Mouse (Mus musculus) common myeloid progenitor, adult 5-6 weeks (primary cell): ENCODE measurements around the gene Anapc1. TPM values are rescaled to one million over a fixed set of nuclear protein-coding genes. Genes with fewer than 3 reads are reported as not detected.

Experiments used
- ATAC-seq: replicated peaks from 2 replicates; pipeline ENCODE4 v1.8.0; 2016; ENCODE audit warnings: low read depth, mild to moderate bottlenecking, moderate TSS enrichment, inconsistent platforms; ENCODE audit not compliant: poor library complexity, severe bottlenecking
- total RNA-seq: library from RNA; stranded (forward); fragments of 200-1000, 187-1606 nt; gene quantifications from 2 replicates; pipeline ENCODE4 v1.2.3, GENCODE M21; 2017

Anapc1 gene
- 115 and 131 TPM in 2 replicates for total RNA-seq

DNA sequence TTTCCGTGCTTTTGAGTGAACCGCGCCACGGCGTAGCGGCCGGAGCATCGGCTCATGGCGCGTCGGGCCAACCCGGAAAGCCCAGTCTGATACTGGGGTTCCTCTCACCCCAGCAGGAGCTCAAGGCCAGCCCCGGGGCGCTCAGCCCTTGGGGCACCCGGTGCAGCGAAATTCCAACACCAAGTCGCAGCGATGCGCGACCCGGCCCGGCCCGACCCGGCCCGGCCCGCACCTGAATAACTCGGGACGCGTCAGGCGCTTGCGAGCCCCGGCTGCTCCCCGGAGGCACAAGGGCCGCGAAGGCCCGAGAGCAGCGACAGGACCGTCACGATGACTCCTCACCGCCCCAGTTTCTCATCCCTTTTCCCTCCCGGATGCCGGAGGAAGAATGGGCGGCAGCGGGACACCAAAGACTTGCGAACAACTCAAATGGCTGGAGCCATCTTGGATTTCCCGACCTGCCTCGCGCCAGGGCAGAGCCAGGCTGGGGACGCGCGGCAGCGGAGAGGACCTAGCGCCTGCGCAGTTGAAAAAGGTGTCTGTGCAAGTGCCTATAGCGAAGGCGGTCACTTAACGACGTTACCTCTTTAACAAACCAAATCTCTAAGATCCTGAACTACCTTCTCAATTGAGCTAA lies at the start of gene Anapc1:
Gene Anapc1 (minus strand): TSS at position 471 of the 637 bp plus-strand sequence.
- peak; percentile 99 for ATAC-seq

DNA sequence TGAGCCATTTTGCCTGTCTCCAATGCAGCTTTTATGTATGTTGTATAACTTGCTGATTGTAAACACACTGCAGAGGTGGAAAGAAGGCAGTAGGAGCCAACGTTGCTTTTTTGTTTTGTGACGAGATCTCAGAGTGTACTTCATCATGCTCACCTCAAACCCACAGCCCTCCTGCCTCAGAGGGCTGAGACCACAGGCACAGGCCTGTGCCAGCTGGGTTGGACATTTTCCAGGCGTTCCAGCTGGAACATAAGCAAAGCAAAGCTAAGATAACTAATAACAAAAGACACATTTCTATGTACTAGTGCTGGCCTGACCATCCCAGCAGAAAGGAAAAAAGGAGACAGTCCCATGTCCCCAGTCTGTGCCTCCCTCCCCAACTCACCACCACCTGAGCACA lies 47.9 kb upstream of the Anapc1 start:
- no peak for ATAC-seq

DNA sequence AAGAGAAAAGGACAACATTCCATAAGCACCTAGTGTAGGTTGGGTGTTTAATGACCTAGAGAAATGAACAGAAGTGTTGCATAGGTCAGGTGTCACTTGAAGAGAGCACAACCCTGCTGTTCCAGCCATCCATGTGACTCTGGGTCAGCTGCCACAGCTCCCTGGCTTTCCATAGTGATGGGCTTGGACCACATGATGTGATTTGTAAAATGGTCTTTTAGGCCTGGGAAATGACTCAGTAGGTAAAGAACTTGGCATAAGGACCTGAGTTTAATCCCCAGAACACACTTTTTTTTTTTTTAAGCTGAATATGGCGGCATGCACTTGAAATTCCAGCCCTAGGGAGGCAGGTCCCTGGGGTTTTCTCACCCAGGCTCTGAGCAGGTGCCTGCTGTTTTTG lies 44.8 kb upstream of the Anapc1 start:
- no peak for ATAC-seq

DNA sequence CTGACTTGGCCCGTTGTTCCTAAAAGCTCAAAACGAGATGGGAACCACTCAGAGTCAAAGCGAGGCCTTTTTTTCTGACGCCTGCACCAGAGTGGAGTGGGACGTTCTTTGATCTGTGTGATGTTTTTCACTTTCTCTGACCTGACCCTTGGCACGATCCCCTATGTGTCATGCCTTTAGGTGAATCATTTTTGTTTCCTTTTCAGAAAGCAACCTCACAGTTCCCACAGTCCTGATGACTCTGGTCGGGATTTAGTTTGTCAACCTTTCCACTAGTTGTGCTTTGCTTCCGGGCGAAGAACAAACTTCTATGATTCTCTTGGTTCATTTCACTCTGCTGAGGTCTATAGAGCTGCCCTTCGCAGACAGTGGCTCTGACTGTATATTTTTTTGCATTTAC lies 44.3 kb upstream of the Anapc1 start:
- no peak for ATAC-seq

DNA sequence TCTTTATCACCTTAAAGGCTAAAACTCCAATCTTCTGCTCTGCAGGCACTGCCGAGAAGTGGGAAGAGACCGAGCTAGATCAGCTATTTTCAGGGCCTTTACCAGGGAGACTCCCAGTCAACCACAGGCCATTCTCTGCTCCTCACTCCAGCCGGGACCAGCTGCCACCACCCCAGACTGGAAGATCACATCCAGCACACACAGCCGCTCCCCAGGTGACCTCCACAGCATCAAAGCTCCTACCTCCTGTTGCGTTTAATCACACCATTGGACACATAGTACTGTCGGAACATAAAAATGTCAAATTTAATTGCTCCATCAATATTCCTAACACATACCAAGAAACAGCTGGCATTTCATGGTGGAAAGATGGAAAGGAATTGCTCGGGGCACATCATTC lies 42.0 kb upstream of the Anapc1 start:
- no peak for ATAC-seq

DNA sequence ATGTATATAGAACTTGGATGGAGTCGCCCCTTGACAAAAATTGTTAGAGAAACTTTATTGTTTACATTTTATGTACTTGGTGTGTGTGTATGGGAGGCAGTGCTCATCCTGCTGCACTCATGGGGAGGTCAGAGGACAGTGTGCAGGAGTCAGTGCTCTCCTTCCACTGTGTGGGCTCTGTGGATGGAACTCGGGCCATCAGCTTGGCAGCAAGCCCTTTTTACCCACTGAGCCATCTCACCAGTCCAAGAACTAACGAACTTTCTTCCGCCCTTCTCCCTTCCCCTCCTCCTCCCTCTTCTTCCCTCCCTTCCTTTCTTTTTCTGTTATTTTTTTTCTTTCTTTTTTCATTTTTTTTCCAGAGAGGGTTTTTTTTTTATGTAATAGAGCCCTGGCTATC lies 40.9 kb upstream of the Anapc1 start:
- no peak for ATAC-seq

DNA sequence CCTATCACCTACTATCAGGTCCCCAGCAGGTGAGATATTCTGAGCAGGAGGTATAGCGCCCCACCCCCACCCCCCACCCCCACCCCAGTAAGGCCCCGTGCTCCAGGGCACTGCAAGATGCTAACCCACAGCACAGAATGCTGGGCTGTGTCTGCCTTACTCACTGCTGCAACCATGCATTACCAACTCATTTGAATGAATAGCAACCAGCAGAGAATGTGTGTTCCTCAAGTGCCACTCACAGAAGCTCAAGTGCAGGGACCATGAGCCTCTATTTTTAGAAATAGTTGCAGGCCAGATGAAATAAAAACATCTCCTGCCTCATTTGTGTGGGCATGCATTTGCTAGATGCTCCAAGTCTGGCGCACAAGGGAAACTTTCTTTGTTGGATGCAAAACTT lies 40.4 kb upstream of the Anapc1 start:
- ATAC-seq = no peak

DNA sequence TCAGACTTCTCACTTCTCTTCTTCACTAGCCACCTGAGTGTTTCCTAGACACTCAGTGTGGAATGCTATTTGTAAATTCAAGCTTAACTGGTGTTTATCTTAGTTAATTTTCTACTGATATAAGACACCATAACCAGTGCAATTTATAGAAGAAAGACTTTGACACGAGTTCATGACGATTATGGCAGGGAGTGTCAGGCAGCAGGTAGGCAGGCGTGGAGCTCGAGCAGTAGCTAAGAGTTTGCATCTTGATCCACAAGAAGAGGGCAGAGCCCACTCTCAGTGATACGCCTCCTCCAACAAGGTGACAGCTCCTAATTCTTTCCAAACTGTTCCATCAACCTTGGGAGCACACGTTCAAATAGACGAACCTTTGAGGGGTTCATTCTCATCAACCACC lies 39.4 kb upstream of the Anapc1 start:
- ATAC-seq = no peak

DNA sequence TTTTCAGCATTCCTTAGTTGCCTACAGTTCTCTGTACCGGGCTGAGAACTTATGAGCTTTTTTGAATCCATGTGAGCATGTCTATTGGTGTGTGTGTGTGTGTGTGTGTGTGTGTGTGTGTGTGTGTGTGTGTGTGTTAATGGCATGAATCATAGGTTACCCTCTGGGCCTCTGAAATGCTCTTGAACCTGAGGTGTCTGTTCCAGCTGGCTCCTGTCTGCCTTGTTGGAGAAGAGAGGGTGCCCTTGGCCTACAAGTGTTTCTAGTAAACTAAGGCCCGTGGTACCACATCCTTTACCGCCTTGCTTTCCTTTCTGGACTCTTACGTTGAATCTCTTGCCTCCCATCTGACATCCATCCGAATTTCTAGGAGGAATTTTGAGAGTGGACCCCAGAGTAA lies 38.9 kb upstream of the Anapc1 start:
- no peak for ATAC-seq

DNA sequence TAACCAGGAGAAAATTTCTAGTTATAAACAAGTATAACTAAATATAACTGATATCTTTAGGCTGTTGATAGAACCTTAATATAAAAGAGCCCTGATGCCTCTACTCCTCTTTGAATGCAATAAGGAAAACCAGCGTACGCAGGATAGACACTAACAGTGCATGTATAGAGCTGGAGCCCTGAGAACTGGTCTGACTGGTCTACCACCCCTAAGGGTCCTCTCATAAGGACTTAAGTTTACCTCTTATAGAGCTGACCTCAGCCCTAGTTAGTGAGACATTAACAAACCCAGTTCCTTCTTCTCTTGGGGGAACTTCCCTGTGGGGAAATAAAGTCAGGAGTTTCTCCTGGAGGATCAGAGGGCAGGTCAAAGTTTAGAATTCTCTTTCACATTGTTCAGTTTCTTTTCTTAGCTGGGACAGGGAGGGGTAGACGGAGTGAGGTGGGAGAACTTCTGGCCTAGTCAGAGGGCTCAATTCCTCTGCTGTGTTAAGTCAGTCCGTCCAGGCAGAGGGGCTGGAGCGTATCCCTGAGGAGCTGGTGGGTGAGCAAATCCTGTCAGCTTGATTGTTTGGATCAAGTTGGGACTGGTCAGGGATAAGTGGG lies 35.0 kb upstream of the Anapc1 start:
- ATAC-seq = no peak

DNA sequence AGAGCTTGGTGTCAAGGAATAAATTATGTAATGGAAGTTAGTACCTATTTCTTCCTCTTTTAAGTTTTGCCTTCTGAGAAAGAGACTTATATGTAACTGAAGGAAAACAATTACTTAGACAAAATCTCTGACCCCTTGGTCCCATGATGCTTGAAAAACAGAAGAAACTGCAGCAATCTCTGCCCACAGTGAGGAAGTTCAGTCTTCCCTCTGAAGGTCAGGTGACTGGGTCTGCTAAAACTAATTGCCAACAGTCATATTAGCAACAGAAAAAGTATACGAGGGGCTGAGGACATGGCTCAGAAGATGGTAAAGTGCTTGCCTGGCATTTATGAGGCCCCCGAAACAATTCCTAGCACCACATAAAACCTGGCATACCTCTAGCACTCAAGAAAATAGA lies 32.2 kb upstream of the Anapc1 start:
- no peak for ATAC-seq

DNA sequence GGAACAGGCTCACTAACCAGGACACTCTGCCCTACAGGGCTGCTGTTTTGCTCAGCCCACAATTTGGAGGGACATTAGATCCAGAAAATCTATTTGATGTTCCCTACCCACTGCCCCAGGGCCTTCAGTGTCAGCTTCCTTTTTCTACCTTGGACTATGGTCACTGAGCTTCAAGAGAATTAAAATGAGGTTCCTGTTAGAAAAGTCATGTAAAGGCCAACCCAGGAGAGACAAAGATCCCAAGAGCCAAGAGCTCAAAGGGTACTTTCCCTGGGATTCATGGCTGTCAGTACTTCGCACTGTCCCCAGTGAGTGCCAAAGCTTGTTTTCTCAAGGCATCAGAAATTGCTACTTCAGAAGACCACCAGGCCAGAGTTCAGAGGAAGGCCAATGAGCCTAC lies 28.8 kb upstream of the Anapc1 start:
- ATAC-seq = no peak

DNA sequence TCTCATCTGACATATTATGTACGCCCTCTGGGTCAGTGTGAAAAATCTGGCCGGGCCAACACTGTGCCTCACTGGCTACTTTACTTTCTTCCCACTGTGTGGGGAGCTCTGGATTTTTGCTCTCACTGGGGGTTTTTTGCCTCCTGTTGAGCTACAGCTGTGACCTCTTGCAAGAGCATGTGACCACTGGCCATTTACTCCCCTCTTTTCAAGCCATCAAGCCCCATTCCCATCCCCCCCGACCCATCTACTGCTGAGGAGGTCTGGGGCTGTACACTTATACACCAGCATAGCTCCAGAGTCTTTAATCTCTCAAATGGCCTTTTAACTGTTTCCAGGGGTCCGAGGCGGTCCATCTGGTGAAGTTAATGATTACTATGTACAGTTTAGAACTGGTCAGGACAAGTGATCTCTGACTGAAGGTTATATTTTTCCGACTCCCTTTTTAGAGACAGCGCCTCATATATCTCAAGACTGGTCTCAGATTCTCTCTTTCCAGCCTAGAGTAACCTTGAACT lies 27.6 kb upstream of the Anapc1 start:
- no peak for ATAC-seq

DNA sequence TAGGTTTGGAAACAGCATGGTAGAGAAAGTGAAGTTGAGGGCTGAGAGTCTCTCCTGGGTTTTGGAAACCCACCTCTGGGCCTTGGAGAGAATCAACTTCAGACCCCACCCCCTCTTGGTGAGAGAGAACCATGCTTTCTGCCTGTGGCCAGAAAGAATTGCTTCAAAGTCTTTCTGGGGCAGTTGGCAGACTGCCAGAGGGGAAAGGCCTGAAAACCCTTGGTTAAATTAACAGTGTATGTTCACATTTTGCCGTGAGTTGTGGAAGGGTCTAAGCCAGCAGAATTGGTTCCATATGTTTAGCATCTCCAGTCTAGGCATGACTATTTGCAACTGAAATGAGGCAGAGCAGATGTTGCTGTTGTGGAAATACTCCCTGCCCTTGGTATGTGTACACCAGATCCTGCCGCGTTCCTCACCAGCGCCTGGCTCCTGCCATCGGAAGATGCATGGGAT lies 26.4 kb upstream of the Anapc1 start:
- no peak for ATAC-seq

DNA sequence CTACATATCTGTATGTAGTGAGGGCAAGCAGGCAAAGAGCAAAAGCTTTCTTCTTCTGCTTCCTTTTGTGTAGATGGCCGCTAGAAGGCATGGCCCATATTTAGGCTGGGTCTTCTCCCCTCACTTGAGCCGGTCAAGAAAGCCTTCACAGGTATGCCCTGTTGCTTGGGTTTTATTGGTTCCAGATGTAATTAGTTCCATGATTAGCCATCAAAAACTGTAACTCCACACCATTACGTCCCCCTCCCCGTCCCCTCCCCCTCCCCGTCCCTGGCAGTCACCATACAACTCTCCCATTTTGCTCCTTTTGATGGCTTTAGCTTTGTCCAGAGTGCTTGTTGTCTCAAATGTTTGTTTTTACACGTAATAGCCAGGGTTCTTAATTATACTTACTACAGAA lies 25.7 kb upstream of the Anapc1 start:
- no peak for ATAC-seq

DNA sequence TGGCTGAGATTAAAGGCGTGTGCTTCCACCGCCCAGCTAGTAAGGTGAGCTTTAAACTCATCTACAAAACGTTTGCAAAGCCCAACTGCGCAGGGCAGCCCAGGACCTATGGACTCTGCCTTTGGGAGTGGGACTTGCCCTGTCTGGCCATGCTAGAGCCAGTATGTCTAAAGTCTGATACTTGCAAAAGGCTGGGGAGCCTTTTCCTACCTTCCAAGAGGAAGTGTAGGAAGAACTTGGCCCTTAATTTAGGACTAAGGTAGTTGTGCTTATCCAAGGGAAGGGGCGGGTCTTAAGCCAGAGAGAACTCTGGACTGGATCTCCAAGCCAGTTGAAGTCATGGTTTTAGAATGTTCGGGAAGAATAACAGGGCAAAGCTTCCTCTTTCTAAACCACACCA lies 23.4 kb upstream of the Anapc1 start:
- ATAC-seq = no peak

DNA sequence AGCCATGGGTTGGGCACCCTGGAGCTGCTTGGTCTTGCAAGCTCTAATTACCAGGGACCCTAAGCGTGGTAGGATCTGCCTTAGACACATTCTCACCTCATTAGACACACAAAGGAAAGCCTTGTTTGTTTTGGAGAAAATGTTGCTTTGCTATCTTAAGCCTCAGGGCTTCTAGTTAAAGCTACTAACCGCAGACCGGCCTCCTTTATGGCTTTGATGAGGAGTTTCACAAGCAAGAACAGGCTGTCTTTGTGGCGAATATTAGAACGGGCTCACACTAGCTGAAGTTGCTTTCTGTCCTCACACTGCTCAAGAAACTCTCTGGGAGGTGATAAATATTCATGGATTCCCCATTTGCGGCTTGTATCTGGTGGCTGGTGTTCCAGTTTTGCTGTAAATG lies 22.1 kb upstream of the Anapc1 start:
- ATAC-seq = no peak

DNA sequence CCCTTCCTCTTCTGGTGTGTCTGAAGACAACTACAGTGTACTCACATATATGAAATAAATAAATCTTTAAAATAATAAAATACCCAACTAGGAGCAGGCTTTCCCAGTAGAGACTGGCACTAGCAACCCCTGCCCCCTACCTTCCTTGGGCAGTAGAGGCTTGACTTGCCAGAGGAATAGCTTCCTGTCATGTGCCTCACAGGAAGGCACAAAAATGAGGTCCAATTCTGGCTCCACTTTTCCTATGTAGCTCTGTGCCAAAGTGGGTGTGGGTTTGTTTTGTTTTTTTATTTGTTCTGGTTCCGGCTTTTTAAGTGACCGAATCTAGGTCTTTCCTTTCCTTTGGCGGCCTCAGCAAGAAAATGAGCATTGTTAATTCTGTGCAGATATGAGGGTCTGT lies 17.3 kb upstream of the Anapc1 start:
- no peak for ATAC-seq

DNA sequence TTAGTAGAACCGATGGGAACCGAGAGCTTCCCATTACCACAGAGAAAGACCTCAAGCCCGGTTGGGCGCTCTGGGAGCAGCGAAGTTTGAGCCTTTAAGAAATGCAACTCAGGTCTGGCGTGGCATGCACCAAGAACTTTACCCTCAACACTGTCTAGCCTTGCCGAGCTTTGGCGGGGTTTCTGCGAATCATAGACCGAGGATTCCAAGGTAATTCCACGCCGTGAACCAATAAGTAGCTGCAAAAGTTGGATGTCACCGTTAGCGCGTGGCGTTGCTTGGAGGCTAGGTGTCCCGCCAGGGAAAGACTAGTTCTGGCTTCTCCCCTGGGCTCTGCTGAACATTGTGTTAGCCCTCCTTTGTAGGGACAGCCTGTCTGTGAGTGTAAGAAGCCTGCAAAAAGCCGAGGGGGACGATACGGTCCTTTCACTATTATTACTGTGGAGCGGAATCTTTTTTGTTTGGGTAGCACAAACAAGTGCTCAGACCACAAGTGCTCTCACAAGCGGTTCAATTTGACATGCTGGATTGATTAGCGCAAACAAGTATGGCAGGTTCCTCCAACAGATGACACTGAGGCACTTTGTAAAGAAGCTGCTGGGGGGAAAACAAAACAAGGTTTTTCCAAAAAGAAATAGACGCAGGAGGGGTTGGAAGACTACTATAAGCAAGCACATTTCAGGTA lies 12.2 kb upstream of the Anapc1 start:
- ATAC-seq = 0 out of 2 replicates have a peak, but pooled peaks have one; percentile 6

DNA sequence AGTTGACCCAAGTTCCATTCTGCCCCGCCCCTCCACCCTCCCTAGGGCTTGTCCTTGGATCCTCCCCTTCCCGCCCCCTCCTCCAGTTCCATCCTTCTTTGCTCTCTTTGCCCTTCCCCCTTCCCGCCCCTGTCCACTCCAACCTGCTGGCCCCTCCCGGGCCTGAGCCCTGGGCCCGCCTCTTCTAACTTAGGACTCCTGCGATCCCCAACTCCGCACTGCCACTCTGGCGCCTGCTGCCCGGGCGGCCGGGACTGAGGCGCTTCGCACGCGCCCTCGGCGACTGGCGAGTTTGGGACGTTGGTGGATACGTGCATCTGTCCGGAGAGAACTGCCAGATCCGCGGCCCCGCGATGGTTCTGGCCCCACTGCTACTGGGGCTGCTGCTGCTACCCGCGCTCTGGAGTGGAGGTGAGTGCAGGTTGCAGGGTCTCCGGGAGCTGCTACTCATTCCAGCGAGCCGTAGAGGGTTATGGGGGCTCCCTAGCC lies 11.5 kb upstream of the Anapc1 start, which contains the start of gene Mertk:
Gene Mertk (plus strand): TSS at position 264 of the 489 bp plus-strand sequence.
- peak; percentile 33; the same call in 1 of the 2 replicates for ATAC-seq

DNA sequence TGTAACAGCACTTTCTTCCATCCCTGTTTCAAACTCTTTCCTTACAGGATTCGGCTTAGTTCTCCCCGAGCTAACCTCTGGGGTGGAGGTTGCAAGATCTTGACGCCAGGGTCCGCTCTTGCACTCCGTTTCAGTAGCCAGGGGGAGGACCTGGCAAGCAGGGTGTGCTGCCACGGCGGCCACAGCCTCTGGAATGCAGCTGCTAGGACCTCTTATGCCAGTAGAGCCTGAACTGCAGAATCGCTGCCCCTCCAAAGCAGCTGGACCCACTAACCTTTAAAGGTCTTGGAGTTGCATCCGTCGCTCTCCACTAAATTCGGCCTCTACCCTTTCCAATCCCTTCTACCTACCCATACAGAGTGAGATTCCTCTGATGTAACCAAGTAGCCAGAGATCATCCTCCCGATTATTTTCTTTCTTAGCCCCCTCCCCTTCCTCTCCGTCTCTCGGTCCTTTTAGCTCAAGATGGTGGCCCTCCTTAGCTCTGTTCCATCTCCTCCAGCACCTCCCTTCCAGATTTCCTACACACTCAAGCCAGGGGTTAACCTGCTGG lies 11.0 kb upstream of the Anapc1 start:
- peak; percentile 96 for ATAC-seq
